Mouse (Mus musculus) regulatory T cell (primary cell): Measurements from ENCODE around the gene Dapk1.

Source experiments
- in situ Hi-C: fragments of 300-600 bp; cut with MboI, MseI; formaldehyde crosslinking; loops from one replicate; pipeline ENCODE4 v1.15.1; 2025; ENCODE audit warnings: high pct_unique_total_duplicates

Dapk1 gene

DNA sequence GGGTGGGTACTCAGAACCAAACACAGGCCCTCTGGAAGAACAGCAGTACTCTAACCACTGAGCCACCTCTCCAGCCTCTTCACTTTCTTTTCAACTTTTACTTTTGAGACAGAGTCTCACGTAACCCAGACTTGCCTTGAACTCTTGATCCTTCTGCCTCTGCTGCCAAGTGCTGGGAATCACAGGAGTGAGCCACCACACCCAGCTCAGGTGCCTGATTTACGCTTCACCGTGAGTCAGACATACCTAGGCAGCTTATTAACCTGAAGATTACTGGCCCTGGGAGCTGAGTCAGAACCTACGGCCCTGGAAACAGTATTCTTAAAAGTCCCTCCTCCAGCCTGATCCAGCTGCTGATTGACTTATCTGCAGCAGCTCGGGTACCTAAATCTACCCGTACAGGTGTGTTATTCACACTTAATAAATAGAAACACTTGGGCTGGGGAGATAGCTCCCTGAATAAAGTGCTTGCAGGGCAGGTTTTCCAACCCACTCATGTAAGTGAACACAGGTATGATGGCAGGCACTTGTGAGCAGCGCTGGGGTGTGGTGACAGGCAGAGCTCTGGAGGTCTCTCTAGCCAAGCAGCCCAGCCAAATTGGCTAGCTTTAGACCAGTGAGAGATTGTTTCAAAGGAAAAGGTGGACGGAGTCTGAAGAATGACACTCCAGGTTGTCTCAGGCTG lies 60.9 kb downstream of the Dapk1 start:
- in situ Hi-C loops, result no loop called here

DNA sequence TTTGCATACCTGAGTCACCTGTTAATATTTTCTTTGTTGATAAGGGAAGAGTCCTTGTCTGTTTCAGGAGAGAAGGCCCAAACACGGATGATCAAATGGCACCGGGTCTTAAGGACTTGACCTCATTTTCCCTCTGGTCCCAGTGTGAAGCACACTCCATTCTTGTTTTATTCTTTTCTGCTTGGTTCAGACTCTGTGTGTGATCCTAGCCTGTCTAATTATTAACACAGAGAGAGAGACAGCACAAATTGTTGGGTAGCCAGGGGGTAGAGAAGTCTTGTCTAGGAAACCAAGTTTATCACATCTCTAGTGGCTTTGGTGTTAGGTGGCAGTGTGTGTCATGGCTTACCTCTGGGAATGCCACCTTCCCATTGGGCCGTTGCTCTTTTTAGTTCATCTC lies 62.3 kb downstream of the Dapk1 start:
- in situ Hi-C loops, result no loop called here

DNA sequence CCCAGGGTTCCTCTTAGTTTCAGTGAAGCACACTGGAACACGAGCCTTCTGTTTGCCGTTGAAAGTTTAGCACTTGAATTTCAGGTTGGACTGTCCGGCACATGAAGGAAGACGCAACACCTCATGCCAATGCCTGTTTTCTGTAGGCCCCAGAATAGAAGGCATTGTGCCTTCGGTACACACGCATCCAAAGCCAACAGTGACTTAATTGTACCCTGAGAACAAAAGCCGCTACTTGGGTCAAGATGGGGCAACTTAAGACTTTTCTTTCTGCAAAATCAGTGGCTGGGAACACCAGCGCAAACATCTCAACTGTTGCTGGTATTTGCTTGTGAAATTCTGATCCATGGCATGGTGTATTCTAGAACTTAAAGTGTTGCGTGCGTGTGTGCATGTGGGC lies 63.1 kb downstream of the Dapk1 start:
- in situ Hi-C loops, result no loop called here

DNA sequence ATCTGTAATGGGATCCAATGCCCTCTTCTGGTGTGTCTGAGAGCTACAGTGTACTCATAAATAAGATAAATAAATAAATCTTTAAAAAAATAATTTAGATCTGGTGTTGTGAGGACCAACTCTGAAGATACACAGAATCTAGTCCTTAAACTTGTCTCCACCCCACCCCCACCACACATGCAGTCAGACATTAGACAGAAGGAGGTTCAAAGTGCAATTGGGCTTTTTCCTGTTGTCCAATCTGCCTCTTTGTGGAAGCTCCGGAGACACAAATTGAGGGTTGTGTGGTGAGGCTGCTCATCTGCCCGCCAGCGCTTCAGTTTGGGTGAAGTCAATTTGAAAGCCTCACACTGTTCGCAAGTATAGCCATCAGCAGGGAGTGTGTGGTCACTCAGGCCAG lies 63.7 kb downstream of the Dapk1 start:
- in situ Hi-C loops, result no loop called here

DNA sequence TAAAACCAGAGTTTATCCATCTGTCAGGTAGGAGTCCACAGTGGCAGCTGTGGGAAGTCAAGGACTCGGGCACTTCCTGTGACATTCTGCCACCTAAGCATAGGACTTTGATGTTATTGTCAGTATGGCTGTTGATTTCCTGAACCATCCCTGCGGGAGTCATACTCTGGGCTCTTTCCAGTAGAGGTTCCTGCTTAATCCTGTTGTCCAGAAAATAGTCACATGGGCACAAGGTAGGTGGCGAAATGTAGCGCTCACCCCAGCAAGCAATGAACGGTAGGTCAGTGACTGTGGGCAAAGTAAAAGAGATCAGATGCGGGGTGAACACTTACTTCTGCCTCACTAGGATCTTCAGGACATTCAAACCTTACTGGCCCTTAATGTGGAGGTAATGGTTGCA lies 66.3 kb downstream of the Dapk1 start:
- in situ Hi-C loops, result no loop called here

DNA sequence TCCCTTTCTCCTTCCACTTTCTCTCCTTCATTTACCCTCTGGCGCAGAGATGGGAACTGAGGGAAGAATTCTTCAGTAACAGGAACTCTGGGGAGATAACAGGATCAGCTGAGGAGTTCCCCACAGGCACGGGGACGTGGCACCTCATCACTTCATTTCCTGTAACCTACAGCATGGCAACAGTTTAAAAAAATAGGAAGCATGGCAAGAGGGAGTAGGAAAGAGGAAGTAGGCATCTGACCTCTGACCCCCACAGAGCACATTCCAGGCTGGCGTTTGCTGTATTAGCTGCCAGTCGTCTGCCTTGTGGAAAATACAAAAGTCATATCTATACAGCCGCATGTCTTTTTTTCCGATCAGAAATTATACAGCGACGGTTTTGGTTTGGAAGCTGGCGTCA lies 68.9 kb downstream of the Dapk1 start:
- in situ Hi-C loops, result loop anchor here (10.0 kb wide), 1 partner anchor 1564 kb away; no protein-coding TSS in a partner anchor

DNA sequence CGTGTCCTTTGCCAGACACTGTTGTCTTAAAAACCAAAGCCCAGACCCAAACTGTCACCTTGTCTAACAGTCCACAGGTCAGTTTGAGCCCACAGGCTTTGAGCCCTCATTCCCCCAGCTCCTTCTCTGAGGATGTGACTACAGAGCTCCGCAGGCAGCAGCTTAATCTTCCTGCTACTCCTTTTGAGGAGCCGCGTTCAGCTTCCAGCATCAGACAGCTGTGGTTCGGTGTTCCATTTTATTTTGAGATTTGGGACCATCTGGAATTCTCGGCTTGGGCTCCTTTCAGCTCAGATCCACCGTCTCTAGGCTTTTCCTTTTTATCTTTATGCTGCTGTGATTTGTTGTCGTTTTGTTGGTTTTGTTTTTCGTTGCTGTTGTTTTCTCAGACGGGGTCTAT lies 69.5 kb downstream of the Dapk1 start:
- in situ Hi-C loops, result loop anchor here (10.0 kb wide), 1 partner anchor 1564 kb away; no protein-coding TSS in a partner anchor

DNA sequence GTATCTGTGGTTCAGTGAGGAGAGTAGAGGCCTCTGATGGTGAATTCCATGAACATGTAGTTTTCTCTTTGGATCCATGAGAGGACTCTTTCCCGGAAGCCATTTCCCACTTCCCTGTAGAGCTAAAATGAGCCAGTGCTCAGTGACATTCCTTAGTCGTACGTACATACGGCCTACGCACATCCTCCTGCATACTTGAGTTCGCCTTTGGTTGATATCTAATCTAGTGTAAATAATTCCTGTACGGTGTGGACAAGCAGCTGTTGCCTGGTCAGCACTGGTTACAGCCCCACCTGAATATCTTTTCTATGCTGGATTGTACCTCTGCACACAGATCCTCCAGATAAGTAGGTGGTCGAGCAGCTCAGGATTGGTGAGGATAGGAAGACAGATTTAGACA lies 70.5 kb downstream of the Dapk1 start:
- in situ Hi-C loops, result loop anchor here (10.0 kb wide), 1 partner anchor 1563 kb away; no protein-coding TSS in a partner anchor

DNA sequence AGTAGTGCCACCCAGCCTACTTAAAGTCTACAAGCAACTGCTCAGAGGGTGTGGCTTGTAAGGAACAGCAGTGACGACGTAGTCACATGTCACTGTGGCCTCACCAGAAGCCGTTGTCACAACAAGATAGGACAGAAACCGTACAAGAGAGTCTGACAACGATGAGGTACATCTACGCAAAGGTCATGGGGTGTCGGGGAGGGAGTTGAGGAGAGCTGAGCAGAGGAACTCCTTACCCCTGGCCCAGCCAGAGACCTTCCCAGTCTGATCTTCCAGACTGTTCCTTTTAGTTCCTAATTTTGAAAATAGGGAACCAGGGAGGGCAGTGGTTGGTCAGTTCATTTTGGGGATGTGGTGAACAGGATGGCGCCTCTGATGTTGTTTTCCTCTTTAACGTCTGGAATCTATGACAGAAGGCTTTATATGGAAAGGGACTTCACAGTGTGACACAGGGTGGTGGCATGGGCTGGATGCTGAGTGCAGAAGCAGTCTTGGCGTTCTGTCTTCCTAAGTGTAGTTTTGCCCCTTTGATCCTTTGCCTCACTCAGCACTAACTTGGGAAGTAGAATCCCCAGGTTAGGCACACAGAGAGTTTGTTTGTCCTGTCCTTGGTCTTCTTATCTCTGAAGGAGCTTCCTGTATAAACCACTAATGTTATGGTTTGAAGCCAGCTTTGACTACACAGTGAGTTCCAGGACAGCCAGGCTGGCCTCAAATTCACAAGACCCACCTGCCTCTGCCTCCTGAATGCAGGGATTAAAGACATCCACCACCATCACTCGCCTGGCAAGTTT lies 71.3 kb downstream of the Dapk1 start:
- in situ Hi-C loops, result loop anchor here (10.0 kb wide), 1 partner anchor 1562 kb away; no protein-coding TSS in a partner anchor

DNA sequence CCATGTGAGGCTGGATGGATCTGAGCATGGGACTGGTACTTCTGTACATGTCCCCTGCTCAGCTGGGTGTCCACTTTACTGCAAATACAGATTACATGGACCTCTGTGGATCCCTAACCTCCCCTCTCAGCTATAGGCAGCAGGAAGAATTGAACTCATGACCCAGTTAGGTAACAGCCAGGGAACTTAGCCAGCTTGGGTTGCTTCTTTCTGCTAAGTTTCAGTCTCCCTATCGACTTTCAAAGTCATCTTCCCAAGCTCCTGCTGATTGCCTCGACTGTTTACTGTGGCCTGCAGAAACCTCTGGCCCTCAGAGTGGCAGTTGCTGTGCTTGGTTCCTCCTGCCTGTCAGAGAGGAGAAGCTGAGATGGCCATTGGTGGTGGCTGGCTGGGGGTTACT lies 72.6 kb downstream of the Dapk1 start:
- in situ Hi-C loops, result loop anchor here (10.0 kb wide), 1 partner anchor 1560 kb away; no protein-coding TSS in a partner anchor

DNA sequence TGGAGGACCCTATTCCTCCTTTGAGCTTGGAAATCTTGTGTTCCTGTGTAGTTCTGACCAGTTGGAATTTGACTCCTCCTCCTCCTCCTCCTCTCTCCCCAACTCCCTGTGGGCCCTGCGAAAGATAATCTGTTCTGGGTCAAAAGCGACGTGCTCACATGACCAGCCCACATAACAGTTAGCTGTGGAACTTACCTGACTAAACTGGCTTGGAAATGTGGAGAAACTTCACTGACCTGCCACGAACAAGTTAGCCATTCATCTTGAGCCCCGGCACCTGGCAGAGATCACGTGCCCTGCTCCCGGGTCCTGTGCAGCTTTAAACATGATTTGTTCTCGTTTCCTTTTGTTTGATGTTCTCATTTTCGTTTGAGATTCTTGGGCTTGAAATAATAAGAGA lies 73.2 kb downstream of the Dapk1 start:
- in situ Hi-C loops, result loop anchor here (10.0 to 25.0 kb wide), 2 partner anchors 1560 to 1963 kb away; no protein-coding TSS in a partner anchor

DNA sequence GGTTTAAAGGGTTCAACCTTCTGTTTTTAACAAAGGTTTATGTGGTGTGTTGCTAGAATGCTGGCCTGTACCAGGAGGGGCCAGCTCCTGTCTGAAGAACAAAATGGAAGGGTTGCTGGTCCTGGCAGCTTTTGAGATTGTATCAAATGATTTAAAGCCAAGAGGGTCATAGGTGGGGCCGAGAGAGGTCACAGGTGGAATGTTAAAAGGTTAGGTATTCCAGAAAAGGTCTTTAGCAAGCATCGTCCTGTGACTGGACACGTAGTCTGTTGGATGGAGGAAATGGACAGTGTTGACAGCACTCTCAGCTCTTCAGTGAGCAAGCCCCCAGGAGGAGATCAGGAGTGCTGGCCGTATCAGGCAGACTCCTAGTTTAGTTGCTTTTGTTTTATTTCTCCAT lies 73.7 kb downstream of the Dapk1 start:
- in situ Hi-C loops, result loop anchor here (10.0 to 25.0 kb wide), 2 partner anchors 1559 to 1963 kb away; no protein-coding TSS in a partner anchor

DNA sequence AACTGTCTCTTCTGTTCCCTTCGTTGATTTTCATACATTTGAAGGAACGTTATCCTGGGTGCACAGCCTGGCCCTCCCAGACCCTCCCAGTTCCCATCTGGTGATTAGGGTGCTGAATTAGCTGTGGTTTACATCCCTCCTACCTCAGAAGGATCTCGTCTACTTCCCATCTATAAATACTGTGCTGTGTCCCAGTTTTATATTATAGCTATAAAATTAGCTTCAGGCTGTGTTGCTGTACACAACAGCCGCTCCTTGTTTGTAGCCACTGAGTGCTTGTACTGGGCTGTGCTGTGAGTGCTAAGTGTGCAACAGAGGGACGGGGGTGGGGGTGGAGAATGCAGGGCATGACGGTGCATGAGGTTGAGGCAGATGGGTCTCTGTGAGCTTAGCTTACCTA lies 77.2 kb downstream of the Dapk1 start:
- in situ Hi-C loops, result loop anchor here (10.0 to 25.0 kb wide), 2 partner anchors 1556 to 1967 kb away; no protein-coding TSS in a partner anchor

DNA sequence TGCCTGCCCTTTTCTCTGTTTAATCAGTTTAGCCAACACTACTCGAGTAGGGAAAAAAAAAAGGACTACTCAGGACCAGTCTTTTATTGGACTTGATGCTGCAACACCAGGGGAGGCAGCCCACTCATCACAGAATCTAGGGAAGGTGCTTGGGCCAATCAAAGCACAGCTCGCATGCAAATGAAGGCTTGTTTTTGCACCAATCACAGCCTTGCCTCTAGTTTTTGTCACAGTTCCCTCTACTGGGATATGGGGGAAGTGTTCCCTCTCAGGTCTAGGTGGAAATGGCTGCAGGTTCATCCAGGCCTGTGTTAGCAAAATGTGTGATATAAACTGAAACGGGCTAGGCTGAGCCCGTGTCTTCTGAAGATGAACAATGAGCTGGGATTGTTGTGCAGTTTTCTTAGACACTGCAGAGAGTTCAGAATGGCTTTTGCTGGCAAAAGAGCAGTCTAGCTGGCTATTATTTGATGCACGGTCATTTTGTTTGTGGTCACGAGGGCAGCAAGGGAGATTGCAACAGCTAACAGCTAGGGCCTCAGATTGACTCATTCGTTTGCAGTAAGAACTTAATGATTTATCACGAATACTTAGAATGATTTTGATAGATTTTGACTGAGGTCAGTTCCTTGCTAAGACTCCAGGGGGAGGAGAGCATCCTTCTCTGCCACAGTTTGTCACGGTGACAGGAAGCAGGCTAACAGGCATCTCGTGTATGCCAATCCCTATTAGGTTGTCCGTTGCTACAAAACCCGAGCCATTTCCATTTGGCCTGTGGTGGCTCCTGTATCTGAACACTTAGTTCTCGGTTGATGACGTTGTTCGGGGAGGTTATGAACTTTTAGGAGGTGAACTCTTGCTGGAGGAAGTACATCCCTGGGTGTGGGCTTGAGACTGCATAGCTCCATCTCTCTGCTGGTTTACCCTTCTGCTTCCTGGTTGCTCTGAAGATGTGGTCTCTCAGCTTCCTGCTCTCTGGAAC lies 81.3 kb downstream of the Dapk1 start:
- in situ Hi-C loops, result loop anchor here (25.0 kb wide), 1 partner anchor 1971 kb away; no protein-coding TSS in a partner anchor

DNA sequence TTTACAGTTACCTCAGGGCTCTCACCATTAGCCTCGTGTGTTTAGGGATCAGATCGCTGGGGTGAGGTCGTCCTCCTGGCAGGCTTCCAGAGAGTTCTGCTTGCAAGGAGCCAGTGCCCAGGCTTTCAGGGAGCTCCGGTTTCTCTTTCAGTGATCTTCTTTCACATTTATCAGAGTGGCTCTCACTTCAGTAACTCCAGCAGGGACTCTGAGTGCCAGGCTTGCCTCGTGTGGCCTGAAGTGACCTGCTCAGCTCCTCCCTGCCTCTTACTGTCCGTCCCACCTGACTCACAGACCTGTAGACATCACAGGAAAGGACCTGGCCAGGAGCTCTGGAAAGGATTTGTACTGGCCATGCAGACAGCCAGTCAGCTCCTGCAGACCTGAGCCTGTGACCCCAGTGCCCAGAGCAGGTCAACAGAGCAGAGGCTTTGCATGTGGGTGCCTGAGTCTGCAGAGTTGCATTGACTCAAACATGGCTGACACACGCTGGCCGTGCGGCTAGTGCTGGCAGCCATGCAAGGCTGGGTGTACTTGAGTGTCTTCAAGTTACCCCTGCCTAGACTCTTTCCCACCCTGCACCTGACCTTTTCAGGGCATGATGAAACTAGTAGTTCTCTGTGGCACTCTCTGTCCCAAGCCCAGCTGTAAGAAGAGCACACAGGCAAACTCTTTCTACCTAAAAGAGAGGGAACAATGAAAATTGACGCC lies 82.5 kb downstream of the Dapk1 start:
- in situ Hi-C loops, result loop anchor here (25.0 kb wide), 1 partner anchor 1972 kb away; no protein-coding TSS in a partner anchor

DNA sequence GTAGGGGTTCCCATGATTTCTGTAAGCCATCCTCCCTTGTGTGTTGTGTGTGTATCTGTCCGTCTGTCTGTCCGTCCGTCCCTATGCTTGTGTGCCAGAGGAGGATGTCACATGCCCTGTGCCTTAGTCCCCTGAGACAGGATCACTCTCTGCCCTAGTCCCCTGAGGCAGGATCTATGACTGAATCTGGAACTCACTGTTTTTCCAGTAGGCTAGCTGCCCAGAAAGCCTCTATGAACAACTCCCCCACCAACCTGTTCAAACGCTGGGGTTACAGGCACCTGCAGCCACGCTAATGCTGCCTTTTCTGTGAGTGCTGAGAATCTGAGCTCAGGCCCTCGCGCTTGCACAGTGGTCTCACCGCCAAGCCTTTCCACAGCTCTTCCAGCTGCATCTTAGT lies 83.1 kb downstream of the Dapk1 start:
- in situ Hi-C loops, result loop anchor here (25.0 kb wide), 1 partner anchor 1973 kb away; no protein-coding TSS in a partner anchor

DNA sequence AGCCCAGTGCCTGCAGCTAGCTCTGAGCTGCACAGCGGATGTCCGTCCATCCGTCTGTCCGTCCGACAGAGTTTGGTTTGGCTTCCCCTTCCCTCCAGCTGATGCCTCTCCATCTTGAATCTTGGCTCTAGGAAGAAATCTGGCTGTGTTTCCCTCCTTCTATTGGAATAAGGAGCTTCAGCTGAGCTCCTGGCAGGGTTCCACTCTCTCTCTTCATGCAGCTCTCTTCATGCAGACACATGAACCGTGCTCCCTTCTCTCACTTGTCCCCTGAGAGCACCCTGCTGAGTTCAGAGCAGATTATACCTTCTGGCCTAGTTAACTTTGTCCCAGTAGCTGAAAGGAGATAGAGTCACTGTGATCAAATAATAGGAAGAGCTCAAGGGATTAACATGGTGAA lies 83.5 kb downstream of the Dapk1 start:
- in situ Hi-C loops, result loop anchor here (25.0 kb wide), 1 partner anchor 1973 kb away; no protein-coding TSS in a partner anchor

DNA sequence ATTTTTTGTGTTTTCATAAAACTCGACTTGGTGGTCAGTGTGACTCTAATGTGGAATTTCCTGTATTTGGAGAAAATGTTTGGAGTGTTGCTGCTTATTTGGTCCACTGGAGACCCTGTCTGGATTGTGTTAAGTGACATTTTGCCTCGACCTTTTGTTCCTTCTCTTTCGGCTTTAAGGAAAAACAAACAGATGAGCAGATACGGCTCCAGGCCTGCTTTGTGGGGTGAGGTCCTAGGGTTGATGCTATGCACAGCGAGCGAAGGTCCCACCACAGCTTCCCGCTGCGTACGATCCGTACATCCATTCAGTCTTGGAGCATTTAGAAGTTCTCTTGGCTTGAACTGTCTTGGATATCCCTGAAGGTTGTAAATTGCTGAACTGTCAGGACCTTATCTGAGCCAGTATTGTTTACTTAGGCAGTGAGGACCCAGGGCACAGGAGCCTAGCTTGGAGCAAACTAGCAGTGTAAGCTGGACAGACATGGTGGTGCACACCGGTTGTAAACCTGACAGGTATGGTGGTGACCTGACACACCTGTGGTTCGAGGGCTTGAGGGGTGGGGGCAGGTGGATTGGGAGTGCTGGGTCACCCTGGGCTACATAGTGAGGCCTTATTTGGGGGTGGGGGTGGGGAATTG lies 84.4 kb downstream of the Dapk1 start:
- in situ Hi-C loops, result loop anchor here (25.0 kb wide), 1 partner anchor 1974 kb away; no protein-coding TSS in a partner anchor

DNA sequence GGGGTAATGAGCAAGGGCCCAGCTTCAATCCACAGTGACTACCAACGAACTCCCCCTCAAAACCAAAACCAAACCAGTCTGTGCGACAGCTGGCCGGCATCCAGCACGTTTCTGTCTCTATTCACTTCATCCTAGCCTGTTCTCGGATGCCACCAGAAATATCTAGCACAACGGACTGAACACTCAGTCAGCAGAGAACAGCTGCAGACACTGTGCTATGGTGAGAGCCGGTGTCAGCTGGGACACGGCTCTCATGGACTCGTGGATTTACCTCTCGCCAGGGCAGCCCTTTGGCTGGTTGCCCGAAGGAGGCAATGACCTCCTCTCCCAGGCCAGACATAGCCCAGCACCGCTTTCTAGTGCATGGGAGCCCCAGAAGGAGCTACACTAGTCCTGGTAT lies 85.2 kb downstream of the Dapk1 start:
- in situ Hi-C loops, result loop anchor here (25.0 kb wide), 1 partner anchor 1975 kb away; no protein-coding TSS in a partner anchor

DNA sequence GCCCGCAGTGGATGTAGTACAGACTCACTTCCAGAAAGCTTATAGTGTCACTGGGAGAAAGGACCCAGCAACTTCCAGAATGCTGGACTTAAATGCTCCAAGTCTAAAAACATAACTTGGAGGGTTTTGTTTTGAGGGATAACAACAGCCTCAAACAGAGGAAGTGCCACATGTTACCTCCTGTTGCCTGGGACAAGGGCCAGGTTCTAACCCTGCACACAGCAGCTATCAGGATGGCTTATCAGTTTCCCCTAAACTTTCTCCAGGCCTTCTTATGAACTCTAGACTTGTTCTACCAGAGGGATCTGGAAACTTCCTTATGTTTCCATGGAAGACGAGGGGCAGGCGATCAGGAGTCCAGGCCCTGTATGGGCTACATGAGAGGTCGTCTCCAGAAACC lies 85.7 kb downstream of the Dapk1 start:
- in situ Hi-C loops, result loop anchor here (25.0 kb wide), 1 partner anchor 1975 kb away; no protein-coding TSS in a partner anchor
